Mouse (Mus musculus): ENCODE data around the gene Pigb. TPM values are rescaled to one million over a fixed set of nuclear protein-coding genes. Genes with fewer than 3 reads are reported as not detected.

Gene Pigb
- polyA plus RNA-seq (2015; fragmentation: Nextera tagmentation; extraction: Ambion mirVana) = 2.7 and 3.1 TPM in 2 replicates

GRCm38 (mm10) chr9:73040080-73040479, at the start of gene Pigb:
Gene Pigb (minus strand): TSS chr9:73040378.

GRCm38 (mm10) chr9:73044146-73045079, 4.2 kb upstream of the Pigb start, which contains the start of gene Rab27a:
Gene Rab27a (plus strand): TSS chr9:73044854.

GRCm38 (mm10) chr9:72985250-72986220, 54.6 kb downstream of the Pigb start, which contains the start of the genes Ccpg1os and Ccpg1:
Gene Ccpg1os (minus strand): TSS chr9:72985382.
Gene Ccpg1 (plus strand): TSS chr9:72985429.

GRCm38 (mm10) chr9:72958521-72959450, 81.4 kb downstream of the Pigb start, which contains the start of the genes Dyx1c1 and Gm44503:
Gene Dyx1c1 (plus strand): TSS chr9:72958785.
Gene Gm44503 (plus strand): TSS chr9:72958852.

Small RNA genes lying within 50 kb of the gene (microRNA-seq; reads per million reads assigned to microRNA genes)
- gene Gm27353 = 0 reads per million in 2 experiments

Other genes with a start within 250 kb of the Pigb start
- 0.22 and 0.41 TPM in 2 replicates for gene Prtg, start 233.5 kb downstream of the Pigb start, polyA plus RNA-seq (2015; fragmentation: Nextera tagmentation; extraction: Ambion mirVana)
- 1.5 and 1.6 TPM in 2 replicates for gene Pygo1, start 114.7 kb downstream of the Pigb start, polyA plus RNA-seq (2015; fragmentation: Nextera tagmentation; extraction: Ambion mirVana)
- gene Dyx1c1, start 81.6 kb downstream of the Pigb start, polyA plus RNA-seq (2015; fragmentation: Nextera tagmentation; extraction: Ambion mirVana) = 0.24 and 0.26 TPM in 2 replicates
- gene Gm44503, start 81.5 kb downstream of the Pigb start, polyA plus RNA-seq (2015; fragmentation: Nextera tagmentation; extraction: Ambion mirVana) = not detected in 2 replicates
- gene Ccpg1os, start 55.0 kb downstream of the Pigb start, polyA plus RNA-seq (2015; fragmentation: Nextera tagmentation; extraction: Ambion mirVana) = 10.4 and 12.6 TPM in 2 replicates
- 24.8 and 26.3 TPM in 2 replicates for gene Ccpg1, start 54.9 kb downstream of the Pigb start, polyA plus RNA-seq (2015; fragmentation: Nextera tagmentation; extraction: Ambion mirVana)
- gene Rab27a, start 4.5 kb upstream of the Pigb start, polyA plus RNA-seq (2015; fragmentation: Nextera tagmentation; extraction: Ambion mirVana) = 1.7 and 1.8 TPM in 2 replicates
- gene Khdc3, start 61.5 kb upstream of the Pigb start, polyA plus RNA-seq (2015; fragmentation: Nextera tagmentation; extraction: Ambion mirVana) = 0.18 TPM in 1 of 2 replicates, not detected in the other
- gene Gm20509, start 62.1 kb upstream of the Pigb start, polyA plus RNA-seq (2015; fragmentation: Nextera tagmentation; extraction: Ambion mirVana) = not detected in 2 replicates
- 53.4 and 55.6 TPM in 2 replicates for gene Rsl24d1, start 73.0 kb upstream of the Pigb start, polyA plus RNA-seq (2015; fragmentation: Nextera tagmentation; extraction: Ambion mirVana)